Mouse (Mus musculus) kidney, postnatal 14 days (tissue): Measurements from ENCODE around the gene Mapk8ip3.

Experiments used
- DNase-seq: peaks from one replicate; pipeline ENCODE4 v3.0.0; 2022; ENCODE audit warnings: mixed read lengths

Gene Mapk8ip3

GRCm38 (mm10) chr17:24900014-24900413 is 36.8 kb downstream of the Mapk8ip3 start:
- no peak for DNase-seq

DNA sequence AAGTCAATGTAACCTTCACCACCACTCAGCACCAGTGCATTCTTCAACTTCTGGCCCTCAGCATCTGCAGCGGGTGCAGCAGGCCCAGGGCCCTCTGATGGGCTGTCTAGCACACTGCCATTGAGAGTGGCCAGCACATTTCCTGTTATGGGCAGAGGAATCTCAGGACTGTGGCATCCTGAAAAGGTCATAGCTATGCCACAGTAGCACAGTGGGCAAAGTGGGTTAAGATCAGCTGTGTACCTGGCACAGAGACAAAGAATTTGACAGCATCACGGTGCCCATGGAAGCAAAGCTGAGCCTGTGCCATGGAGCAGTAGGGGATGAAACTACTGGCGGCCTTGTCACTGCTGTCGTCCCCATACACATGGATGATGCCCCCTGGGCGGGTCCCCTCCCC is 37.6 kb downstream of the Mapk8ip3 start:
- no peak for DNase-seq

GRCm38 (mm10) chr17:24898041-24898854 is 38.5 kb downstream of the Mapk8ip3 start:
- no peak for DNase-seq

DNA sequence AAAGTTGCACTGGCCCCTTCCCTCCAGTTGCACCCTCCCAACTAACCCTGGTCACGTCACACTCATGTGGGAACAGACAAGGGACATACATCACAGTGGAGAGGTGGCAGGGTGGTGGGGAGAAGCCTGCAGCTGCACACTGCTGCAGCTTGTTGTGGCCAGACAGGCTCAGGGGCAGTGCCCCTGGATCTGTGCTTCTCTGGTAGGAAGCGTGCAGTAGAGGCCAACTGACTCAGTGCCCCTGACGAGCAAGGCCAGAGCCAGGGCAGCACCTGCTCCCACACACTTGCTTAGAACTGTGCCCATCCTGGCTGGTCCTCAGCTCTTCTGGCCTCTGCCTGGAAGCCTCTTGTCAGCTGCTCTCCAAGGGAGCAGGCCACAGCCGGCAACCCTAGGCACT is 39.2 kb downstream of the Mapk8ip3 start:
- DNase-seq: no peak

GRCm38 (mm10) chr17:24896993-24897269 is 39.8 kb downstream of the Mapk8ip3 start:
- no peak for DNase-seq

- peak; percentile 90 for DNase-seq
Measured at GRCm38 (mm10) chr17:24896241-24896992, 40.4 kb downstream of the Mapk8ip3 start, which contains the start of gene Nme3. TSS of gene Nme3 (plus strand) at chr17:24896500.

DNA sequence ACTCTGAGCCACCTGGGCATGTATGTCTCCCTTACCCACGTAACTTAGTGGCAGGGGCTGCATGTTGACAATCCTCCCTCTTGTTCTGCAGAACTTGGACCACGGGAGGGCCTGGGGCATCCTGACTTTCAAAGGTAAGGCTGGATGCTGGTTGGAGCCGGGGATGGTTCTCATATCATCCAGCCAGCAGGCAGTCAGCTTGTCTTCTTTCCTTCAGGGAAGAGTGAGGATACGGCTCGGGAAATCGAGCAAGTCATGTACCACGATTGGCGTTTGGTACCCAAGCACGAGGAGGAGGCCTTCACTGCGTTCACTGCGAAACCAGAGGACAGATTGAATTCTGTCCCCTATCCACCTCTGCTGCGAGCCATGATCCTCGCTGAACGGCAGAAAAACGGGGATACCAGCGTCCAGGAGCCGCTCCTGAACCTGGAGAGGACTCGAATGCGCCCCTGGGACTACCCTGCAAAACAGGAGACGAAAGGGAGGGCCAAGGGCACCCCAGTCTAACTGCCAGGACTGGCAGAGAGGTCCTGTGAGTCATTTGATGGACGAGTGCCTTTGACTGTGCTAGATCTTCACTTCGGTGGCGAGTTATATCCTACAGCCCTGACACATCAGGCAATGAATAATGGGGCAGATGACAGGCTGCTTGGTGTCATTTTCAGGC is 41.1 kb downstream of the Mapk8ip3 start:
- no peak for DNase-seq

DNA sequence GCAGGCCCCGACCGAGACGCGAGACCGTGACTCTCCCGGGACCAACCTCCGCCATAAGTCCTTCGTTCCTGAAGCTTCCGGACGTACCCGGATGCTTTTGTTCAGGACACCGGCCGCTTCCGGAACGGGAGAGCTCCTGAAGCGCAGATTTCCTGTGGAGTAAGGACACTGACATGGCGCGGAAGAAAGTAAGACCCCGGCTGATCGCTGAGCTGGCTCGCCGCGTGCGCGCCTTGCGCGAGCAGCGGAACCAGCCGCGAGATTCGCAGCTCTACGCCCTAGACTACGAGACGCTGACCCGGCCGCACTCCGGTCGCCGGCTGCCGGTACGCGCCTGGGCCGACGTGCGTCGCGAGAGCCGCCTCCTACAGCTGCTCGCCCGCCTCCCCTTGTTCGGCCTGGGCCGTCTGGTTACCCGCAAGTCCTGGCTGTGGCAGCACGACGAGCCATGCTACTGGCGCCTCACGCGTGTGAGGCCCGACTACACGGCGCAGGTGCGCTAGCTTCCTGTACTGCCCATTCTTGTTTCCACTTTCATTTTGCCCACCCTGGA is 41.7 kb downstream of the Mapk8ip3 start, which contains the start of the genes Eme2 and Mrps34:
Eme2 (minus strand) TSS at position 93 of the 553 bp plus-strand sequence.
Mrps34 (plus strand) TSS at position 122 of the 553 bp plus-strand sequence.
- peak; percentile 89 for DNase-seq

DNA sequence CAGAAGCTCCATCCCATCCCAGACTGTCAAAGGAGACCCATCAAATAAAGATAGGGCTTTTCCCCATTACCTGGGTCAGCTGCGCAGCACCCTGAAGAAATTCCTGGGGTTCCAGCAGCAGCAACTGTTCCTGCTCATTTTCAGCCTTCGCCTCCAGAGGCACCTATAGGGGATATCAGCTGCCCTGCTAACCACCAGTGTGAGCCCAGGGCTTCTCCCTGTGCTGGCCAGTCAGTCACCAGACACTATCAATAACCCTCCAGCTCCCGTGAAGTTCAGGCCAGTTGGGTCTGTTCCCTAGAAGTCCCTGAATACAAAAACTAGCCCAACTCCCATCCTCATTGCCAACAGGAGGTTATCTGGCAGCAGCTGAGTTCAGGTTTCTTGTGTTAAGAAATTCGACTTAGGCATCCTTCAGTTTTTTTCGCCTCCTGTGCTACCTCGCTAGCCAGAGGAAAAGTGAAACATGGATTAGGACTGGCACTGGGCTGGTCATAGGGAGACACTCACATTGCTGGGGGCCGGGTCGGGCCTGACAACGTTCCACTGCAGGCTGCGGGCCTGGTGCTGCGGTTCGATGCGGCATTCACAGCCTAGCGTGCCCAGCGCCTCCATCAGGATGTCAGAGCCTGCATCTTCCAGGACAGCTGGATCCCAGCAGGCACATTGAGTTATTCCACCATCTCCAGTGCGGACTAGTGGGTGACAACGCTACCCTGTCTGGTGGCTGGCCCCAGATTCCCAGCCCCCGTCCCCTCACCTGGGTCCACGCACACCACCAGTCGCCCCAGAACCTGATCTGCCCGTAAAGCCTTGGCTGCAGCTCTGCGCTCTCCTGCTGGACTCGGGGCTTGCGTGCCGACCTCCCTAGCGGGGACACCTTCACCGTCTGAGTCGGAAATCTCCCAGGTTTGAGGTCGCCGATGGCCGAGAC is 42.4 kb downstream of the Mapk8ip3 start:
- DNase-seq: no peak

DNA sequence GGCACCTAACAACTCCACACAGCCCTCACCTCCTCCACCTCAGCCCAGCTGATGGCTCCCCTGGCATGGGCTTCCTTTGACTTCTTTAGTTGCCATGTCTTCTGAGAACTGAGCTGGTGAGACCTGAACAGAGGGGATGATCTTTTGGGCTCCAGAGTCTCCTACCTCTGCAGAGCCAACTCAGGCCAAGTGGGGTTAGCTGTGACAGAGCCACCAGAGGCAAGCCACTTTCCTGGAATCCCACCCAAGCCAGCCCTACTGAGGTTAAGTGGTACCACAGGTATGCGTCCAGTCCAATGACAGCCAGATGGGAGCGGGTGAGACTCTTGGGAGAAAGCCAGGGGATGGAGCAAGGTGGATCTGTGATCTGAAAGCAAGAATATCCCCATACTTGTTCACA is 43.5 kb downstream of the Mapk8ip3 start:
- DNase-seq: no peak

GRCm38 (mm10) chr17:24892785-24893184 is 44.0 kb downstream of the Mapk8ip3 start:
- DNase-seq: no peak

- DNase-seq: no peak
Measured at GRCm38 (mm10) chr17:24891321-24891720, 45.5 kb downstream of the Mapk8ip3 start.

DNA sequence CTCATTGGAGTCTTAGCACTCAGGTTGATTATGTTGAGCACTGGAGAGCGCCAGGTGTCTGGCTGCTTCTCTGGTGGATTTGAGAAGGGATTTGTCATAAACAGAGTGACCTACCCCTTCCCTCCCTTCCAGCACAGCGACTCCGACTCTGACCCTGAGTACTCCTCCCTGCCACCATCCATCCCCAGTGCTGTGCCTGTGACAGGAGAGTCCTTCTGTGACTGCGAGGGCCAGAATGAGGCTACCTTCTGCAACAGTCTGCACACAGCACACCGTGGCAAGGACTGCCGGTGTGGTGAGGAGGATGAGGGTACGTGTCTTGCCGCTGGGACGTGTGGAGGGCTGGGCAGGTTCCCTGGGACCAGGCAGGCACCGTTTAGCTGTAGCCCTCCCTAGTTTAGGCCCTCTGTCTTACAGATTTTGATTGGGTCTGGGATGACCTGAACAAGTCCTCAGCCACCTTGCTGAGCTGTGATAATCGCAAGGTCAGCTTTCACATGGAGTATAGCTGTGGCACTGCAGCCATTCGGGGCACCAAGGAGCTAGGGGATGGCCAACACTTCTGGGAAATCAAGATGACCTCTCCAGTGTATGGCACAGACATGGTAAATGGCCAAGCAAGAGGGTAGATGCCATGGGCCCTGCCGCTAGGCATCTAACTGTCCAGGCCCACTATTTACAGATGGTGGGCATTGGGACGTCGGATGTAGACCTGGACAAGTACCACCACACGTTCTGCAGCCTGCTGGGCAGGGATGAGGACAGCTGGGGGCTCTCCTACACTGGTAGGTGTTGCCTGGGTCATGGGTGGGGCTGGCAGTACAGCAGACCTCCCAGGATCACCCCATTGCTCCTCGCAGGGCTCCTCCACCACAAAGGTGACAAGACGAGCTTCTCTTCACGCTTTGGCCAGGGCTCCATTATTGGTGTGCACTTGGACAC is 46.4 kb downstream of the Mapk8ip3 start:
- DNase-seq: no peak

- DNase-seq: no peak
Measured at GRCm38 (mm10) chr17:24888862-24889261, 47.9 kb downstream of the Mapk8ip3 start.

DNA sequence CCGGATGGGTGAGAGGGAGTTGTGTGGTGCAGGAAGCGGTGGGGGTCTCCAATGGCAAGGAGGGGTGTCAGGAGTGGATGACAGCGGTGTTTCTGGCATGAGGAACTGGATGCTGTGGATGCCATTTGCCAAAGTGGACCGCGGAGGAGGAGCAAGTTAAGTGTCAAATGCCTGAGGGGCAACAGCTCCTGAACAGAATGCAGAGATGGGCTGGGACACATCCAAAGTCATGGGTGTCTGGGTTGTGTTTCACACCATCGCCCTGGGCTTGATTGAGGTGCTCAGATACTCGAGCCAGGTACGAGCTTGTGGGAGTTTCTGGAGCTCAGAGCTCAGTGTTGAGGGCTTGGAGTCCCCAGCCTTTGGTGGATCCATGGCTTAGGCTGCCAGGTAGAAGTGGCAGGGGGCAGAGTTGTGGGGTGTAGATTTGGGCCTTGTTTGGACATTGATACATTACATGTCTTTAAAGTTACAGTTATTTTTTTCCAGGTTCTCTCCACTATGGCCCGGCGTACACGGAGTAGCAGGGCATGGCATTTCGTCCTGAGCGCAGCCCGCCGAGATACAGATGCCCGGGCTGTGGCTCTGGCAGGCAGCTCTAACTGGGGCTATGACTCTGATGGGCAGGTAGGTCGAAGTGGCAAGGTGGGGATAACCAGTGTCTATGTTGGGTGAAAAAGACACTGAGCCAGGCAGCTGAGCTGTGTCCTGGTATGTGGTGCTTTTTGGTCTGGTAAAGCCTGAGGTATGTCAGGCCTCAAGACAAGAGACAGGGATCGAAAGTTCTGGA is 49.3 kb downstream of the Mapk8ip3 start:
- DNase-seq: no peak

DNA sequence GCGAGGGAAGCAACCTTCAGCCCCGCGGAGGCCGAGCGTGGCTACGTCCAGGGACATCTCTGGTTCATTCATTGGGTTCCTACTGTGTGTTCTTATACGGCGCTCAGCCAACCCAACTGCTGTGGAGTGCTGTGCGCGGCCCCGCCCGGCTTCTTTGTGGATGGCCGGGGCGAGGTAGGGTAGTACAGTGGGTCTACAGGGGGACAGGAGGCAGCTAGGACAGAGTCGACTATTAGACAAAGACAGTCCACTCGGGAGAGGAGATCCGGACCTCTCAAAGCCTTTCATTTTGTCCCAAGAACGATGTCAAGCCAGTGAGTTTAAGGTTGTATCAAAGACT is 49.9 kb downstream of the Mapk8ip3 start:
- no peak for DNase-seq

GRCm38 (mm10) chr17:24886134-24886931 is 50.4 kb downstream of the Mapk8ip3 start, which contains the start of the genes Nubp2 and Spsb3:
TSS of gene Nubp2 (minus strand) at chr17:24886349.
TSS of gene Spsb3 (plus strand) at chr17:24886643.
- peak; percentile 98 for DNase-seq

DNA sequence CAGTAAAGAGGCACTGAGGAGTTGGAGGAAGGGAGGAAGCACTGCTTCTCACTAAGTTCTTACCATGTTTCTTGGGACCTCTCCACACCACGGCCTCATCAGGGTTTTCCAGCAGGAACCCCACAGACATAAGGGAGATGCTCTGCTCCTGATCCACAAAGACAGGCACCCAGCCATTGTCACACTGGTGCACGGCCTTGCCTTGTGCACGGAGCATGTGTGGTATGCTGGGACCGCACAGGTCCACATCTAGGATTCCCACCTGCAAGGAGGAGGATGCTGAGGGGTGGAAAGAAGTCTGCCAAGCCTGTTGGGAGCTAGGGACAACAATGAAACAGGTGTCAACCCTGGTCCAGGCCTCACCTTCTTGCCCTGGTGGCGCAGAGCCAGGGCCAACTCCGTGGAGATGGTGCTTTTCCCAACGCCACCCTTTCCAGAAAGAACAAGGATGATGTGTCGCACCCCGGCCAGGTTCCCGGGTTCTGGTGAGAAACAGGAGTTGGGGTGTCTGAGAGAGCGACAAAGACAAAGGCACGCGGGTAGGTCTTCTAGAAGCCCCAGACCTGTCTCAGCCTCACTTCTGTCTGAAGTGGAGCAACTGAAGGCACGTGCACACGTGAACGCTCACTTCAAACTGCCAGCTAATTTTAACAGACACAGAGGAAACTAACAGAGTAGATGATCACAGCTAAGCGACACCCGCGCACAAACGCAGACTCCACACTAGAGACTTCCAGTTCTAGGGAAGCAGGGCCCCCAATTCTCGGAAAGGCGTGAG is 51.2 kb downstream of the Mapk8ip3 start:
- DNase-seq: no peak
